Mouse (Mus musculus) spleen, adult 18-20 months (tissue): ENCODE measurements around the gene Hps5.
A peak's percentile ranks its signal among the peaks of the same experiment; 100 is the strongest.
"Not testable (repeated sequence)": the region's sequence is repeated elsewhere in the genome, so short reads cannot be mapped to it uniquely, and the experiment has no call there.

ENCODE experiments used
- DNase-seq, 2 experiments: peaks; one replicate each; pipeline ENCODE4 v3.0.0; 2022; ENCODE audit warnings: mixed read lengths in 2 of 2

The Hps5 gene

DNA sequence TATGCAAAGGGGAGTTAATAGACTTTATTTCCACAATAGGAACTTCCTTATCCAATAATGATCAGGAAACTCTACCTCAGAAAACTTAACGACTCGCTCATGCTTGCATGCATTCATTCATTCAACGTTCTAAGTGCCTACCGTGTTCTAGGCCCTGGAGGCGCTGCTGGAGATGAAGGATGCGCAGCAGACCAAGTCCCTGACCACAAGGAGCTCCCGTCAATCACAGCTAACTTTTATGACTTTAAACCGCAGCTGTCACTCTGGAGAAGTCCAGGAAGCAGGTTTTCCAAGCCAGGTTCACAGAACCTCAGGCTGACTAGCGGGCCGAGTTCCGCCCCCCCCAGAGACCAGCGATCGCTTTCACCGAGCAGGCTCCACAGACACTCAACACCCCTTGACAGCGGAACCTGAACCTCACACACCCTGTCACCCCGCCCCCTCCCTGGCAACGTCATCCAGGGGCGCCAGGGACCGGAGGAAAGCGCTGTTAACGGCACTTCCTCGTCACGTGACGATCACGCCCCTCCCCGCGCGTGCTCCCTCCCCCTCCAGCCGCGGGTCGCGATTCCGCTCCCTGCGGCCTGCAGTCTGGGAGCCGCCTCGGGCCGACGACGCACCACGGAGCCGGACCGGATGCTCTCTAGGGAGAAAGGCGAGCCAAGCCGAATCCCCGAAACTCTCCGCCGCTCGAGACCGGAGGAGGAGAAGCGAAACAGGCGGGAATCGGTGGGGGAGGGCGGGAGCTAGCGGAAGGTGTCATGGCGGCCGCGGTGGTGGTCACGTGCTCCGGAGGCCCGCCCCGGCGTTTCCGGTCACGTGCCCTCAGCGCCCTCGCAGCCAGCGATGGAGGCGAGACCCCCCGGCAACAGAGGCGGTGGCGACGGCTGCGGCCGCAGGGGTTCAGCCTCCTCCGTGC lies at the start of gene Hps5, which contains the start of gene Gtf2h1:
Gene Hps5 (minus strand): TSS at position 778 of the 919 bp plus-strand sequence.
Gene Gtf2h1 (plus strand): TSS at position 817 of the 919 bp plus-strand sequence.
- peak; percentile 98 to 99 for DNase-seq

DNA sequence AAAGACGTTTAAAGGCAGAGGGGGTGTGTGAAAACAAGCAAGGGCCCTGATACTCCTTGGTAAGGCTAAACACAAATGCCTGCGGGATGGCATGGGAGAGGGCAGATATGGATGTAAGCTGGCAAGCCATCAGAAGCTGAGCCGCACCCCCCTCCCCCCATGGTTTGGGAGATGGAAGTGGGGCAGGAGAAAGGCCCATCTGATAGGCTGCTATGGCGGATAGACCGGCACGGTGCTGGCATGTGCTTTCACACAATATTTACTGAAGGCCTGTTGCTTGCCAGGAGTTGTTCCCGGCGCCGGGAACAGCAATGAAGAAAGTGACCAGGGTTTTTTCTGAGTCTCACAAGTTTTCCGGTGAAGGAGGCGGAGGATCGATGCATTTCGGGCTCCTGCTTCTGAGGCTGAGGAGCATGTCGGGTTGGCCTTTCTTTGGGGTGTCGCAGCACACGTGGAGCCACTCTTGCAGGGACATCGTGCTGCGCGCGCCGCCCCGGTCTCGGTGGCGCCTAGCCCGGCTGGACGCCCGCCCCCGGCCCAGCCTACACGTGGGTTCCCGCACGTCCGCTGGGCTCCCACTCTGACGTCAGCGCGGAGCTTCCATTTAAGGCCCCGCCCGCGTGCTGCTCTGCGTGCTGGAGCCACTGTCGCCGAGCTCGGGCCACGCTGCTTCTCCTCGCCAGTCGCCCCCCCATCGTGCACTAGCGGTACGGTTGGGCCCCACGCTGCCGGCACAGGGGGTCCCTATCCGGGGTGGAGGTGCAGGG lies 49.5 kb upstream of the Hps5 start:
- peak; percentile 88 to 95 for DNase-seq

DNA sequence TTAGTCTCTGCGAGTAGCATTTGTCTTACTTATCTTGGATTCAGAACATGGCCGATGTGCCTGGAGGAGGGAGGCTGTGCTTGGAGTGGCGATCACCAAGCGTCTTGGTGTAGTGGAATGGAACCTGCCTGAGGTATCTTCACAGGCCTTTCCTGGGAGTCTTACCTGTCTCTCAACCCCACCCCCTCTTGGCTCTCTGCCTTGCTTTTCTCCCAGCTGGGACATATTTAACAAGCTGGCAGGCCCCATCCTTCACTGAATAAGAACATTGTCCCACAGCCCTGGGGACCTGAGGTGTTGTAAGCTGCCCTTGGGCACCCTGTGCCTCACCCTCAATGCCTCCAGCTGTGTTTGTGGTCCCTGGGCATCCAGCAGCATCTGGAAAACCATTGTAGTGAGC lies 47.7 kb upstream of the Hps5 start:
- DNase-seq, result no peak

DNA sequence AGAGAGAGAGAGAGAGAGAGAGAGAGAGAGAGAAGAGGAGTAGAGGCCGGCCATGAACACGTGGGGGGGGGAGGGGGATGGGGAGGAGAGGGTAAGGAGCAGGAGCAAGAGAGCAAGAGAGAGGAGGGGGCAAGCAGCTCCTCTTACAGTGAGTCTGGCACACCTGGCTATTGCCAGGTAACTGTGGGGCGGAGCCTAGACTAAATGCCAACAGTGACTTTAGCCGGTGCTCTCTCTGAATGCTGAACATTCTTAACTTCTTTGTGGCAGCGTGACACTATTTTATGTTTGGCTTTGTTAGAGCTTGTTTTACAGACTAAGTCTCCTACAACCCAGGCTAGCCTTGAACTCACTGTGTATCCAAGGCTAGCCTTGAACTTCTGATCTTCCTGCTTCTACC lies 46.4 kb upstream of the Hps5 start:
- no peak for DNase-seq

DNA sequence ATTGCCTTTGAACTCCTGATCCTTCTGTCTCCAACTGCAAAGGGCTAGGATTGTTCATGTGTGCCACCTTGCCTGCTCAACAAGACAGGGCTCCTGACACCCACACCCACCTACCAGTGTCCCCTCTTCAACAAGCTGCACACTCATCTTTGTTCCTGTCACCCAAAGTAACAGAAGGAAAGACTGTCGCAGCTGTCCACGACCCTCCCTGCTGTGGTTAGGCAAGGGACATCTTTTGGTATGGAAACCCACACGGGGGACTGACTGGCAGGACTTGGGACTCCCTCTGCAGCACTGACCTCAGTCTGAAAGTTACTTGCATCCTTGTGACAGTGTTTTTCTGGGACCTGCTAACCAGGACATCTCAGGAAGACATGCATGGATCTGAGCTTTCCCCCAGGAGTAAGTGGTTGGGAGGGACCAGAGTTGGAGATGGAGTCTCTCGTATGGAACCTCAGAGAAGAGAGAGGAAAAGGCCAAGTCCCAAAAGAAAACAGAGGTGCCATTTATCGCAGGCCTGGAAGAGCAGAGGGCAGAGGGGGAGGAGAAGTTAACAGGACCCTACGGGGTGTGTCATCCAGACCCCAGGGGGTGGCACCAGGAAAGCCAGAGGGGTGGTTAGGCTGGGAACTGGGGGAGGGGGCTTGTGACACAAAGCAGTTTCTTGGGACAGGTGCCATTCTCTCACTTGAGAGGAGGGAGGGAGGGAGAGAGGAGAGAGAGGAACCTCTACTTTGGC lies 45.1 kb upstream of the Hps5 start, which contains the start of gene Ldha:
Gene Ldha (plus strand): TSS at position 689 of the 739 bp plus-strand sequence.
- no peak for DNase-seq

DNA sequence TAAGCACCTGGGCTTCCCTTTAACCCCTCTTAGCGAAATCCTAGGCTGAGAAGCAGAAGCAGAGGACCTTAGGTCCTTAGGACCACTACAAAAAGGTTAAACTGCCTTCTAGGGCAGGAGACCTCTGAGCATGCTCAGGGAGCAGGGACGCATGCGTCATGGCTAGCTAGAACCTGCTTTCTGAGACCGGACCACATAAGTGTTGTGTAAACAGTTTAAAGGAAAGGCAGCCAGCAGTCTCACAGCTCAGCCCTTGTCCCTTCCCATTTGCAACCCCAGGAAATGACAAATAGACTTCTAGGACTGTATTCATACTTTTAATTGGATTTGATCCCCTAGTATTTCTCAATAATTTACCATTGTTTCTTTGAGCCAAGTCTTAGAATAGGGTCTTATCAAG lies 44.5 kb upstream of the Hps5 start:
- DNase-seq, result no peak

DNA sequence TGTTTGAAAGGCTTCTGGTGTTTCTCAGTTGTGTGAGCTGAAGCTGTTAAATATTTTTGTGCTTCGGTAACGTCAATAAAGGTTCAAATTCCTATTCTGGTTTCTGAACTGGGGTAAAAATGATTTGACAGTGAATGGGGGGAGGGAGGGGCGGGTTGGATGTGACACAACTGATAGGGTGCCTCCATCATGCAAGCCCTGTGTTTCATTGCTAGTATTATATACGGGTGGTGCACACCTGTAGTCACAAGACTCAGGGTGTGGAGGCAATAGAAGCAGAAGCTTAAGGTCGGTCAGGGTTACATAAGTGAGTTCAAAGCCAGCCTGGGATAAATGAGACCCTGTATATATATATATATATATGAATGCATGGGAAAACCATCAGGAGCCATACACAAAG lies 44.0 kb upstream of the Hps5 start:
- no peak for DNase-seq

DNA sequence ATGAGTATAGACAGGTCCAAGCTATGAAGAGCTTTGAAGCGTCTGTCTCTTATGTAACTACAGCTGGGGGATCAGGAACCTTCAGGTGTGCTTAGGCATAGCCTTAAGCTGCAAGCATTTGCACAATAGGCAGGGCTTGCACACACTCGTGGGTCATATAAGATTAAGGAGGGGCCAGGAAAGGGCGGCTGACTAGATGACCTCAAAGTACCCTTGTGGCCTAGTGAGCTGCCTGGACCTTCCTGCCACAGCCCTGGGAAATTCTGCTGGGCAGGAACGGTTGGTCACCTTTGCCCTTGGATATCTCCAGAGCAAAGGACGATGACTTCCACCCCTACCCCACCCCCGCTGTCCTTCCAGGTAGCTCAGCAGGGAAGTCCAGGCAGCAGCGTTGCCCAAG lies 43.6 kb upstream of the Hps5 start:
- no peak for DNase-seq

DNA sequence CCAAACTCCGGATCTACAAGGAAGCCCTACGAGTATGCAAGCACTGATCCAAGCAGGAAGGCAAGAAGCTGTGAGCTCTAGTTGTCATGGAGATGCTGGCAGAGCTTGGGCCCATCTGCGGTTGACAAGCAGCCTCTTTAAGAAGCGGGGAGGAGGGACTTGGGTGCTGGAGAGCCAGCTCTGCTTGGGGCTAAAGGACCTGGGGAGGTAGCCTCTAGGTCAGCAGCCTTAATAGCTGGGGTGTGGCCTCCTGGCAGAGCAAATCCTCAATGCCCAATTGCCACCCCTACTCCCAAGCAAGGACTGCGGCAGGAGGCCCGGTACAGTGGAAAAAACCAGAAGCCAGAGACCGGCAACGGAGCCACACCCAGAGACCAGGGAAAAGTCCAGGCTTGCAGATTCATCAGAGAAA lies 43.0 kb upstream of the Hps5 start:
- DNase-seq, result no peak

DNA sequence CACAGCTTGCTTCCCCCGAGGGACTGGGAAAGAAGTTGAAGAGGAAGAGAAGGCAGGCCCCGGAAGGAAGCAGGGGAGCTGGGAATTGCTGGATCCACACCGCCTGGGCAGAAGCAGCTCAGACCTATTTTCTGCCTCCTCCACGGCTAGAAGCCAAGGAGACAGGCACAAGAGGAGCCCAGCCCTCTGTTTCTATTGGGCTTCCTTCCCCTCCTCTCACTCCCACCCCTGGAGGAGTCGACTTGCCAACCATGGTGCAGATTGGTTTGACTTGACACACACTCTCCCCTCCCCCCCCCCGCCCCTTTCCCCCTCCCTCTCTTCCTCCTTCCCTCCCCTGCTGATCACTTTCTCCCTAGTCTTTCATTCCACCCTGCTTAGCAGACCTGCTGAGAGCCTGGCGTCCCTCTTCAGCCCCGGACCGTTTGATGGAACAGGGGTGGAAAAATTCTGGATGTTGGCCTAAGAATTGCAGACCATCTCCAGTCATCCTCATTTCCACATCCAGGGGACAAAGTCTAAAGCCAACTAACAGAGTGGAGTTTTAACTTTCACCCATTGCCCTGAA lies 42.3 kb upstream of the Hps5 start:
- DNase-seq, result no peak

DNA sequence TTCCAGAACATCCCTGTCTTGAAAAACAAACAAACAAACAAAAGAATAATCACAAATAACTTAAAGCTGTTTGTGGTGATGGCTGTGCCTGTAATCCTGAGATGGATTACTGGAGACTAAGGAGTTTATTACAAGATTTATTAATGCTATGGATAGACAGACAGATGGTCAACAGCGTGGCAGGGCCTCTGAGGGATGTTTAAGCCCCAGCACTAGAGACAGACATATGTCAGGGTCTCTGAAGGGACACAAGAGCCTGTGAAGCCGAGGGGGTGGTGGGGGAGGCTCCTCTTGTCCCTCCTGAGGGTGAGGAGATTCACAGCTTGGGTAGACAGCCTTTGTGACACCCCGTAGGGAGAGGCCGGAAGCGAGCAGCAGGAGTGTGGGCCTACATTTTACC lies 41.2 kb upstream of the Hps5 start:
- DNase-seq, result no peak

DNA sequence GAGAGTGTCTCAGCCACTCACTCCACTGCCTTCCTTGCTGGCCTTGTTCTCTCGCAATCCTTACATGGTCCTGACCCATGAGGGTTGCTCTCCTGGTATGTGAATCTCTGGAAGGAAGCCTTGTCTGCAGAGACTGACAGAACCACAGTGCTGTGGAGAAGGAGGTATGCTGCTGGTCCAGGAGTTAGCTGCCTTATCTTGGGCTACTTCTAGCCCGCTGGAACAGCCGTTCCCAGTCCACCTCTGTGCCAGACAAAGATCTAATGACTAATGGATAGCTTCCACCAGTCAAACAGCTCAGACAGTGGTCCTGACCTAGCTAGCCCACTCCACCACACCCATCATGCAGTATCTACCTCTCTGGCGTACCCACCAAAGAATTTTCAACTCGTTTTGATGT lies 40.5 kb upstream of the Hps5 start:
- no peak for DNase-seq

DNA sequence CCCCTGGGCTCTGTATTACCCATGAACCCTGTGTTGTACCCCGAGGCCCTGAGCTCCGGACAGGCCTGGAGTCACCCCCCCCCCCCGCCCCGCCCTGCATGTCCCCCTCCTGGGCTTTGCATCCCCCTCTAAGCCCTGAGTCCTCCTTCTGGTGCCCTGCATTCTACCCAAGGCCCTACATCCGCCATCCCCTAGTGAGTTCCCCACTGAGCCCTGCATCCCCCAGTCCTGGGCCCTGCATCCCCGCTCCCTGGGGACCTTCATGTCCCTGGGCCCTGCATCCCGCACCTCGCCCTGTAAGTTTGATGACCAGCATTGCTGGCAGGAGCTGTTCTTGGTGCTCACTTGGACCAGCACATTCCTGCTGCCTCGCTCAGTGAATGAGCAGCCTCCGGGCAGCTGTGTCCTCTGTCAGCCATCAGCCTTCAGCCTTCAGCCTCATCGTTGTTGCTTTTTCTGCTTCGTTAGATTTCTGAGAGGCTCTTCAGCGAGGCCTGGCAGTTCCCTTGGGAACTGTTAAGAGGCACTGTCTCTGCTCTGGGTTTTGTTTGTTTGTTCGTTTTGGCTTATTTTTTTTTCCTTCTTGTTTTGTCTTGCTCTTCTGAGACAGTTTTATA lies 39.2 kb upstream of the Hps5 start:
- DNase-seq, result no peak

DNA sequence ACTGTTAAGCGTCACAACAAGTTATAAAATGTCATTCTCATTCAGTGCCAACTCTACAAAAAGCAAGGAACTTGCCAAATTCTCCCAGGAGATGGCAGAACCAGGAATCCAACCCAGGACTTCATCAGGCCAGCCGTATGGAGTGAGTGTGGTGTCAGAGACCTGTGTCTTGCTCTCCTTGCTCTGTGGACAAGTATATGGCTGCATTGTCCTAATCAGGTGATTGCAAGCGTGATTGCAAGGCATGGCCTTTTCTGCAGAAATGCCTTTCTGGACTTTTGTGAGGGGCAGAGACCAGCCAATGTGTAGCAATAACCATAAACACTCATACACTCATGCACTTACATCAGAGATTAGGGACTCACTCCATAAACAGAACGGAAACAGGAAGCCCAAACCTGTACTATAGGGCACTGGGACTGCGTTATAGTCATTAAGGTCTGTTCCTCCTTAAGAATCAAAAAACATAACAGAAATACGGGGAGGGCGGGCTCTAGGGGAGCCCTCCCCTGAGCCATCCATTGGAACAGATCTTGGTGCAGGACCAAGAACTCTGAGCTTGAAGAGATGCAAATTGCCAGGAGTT lies 37.9 kb upstream of the Hps5 start:
- no peak for DNase-seq

DNA sequence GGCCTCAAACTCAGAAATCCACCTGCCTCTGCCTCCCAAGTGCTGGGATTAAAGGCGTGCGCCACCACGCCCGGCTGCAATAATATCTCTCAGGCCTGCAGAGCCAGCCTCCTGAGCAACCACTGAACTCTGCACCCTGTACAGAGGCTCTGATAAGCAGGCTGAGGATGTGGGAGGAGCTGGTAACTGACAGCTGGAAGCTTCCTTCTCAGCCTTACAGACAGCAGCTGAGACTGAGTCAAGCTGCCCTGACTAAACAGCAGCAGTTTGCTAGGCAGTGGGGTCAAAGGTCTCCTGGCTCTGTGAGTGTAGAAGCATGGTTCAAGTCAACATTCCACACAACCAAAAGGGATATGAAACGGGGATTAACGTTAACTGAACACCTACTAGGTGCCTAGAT lies 37.4 kb upstream of the Hps5 start:
- DNase-seq, result no peak

DNA sequence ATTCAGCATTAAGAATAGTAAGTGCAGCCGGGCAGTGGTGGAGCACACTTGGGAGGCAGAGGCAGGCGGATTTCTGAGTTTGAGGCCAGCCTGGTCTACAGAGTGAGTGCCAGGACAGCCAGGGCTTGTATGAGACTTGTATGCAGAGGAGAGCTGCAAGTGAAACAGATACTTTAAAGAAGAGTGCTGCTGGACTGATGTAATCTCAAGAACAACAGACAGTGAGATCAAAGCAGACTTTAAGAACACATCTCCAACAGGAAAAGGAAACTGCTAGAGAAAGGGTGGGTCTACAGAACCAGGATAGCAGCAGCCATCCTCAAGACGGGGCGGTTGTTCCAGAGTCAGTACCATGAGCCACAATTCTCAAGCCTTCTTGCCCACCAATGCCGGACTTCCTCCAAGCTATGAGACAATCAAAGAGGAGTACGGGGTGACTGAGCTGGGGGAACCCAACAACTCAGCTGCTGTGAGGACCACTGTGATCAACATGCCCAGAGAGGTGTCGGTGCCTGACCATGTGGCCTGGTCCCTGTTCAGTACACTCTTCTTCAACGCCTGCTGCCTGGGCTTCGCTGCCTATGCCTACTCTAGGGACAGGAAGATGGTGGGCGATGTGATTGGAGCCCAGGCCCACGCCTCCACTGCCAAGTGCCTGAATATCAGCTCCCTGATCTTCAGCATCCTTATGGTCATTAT lies 36.4 kb upstream of the Hps5 start:
- DNase-seq, result not testable (repeated sequence)

DNA sequence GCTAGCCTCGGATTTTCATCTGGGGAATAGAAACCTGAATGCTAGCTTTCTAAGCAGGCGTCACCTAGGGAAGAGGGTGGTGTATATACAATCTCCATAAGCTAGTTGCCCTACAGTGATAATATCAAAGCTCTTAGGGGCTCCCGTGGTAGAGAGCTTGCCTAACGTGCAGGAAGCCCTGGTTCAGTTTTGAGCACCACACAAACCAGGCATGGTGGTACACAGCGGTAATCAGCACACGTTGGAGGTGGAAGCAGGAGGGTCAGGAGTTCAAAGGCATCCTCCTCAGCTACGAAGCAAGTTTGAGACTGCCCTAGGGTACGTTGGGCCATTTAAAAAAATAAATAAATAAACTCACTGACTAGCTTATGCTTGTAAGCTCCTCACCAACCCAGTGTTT lies 35.8 kb upstream of the Hps5 start:
- DNase-seq, result no peak

DNA sequence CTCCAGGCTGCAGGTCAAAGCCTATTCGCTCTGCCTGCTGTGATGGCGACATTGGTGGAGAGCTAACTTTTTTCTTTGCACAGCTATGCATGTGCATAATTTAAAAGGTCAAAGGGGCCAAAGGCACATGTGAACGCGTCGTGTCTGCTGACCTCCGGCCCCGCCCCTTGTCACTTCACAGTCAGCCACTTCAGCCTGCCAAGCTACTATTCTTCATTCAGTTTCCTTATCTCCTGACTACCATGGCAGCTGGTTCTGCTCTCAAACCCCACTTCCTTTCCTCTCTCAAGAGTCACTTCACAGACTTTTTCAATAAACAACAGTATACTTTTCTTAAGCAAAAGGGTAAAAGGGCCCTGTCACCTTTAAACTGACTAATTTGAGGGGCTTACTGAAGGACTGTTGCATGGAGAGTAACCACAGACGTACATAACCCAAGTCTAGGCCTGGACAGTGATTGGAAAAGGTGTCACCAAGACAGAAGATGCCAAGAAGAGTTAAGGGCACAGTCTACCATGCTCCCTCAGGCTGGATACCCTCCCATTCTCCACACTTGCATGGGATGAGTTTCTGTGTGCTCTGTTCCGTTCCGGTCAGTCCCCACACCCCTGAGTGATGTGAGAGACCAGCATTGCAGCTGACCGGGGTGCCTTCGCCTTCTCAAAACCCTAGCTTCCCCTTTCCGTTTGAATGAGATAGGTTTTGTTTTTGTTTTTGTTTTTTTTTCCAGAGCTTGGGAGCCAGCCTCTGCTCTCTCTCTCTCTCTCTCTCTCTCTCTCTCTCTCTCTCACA lies 35.1 kb upstream of the Hps5 start:
- peak in 1 of 2 experiments; percentile 33 for DNase-seq

DNA sequence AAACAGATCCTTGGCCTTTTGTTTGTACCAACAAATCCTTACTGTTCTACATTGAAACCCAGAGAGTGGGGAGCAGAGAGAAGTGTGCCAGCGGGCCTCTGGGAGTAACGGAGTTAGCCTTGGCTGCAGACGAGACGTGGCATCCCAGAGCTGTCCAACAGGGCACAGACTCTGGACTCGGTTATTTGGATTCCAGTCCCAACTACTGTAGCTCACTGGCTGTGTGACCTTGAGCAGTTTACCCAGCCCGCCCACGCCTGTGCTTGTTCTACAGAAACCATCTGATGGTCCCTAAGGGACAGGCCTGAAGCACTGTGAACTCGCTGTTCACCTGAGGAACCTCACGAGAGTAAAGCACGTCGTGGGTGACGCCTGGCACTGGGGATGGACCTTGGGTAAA lies 34.0 kb upstream of the Hps5 start:
- DNase-seq, result no peak

DNA sequence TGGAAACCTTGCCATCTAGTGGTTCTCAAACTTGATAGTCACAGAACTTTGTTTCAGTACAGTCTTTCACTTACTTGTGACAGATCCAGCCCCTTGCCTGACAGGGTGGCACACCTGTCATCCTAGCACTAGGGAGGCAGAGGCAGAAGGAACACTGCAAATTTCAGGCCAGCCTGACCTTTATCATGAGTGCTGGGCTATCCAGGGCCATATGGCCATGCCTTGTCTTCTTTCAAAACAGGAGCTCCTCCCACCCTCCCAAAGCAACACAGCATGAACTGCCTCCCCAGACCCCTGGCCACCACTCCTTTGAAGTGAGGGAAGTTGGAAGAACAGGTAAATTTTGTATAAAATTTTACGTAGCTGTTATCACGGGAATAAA lies 31.9 kb upstream of the Hps5 start:
- no peak for DNase-seq
